Mouse (Mus musculus): ENCODE measurements around the gene Vps53. TPM values are rescaled to one million over a fixed set of nuclear protein-coding genes. Genes with fewer than 3 reads are reported as not detected.
A peak's percentile ranks its signal among the peaks of the same experiment; 100 is the strongest.

Vps53 gene
- polyA plus RNA-seq, 1 experiment from 2014 or later = 22.9 TPM

DNA sequence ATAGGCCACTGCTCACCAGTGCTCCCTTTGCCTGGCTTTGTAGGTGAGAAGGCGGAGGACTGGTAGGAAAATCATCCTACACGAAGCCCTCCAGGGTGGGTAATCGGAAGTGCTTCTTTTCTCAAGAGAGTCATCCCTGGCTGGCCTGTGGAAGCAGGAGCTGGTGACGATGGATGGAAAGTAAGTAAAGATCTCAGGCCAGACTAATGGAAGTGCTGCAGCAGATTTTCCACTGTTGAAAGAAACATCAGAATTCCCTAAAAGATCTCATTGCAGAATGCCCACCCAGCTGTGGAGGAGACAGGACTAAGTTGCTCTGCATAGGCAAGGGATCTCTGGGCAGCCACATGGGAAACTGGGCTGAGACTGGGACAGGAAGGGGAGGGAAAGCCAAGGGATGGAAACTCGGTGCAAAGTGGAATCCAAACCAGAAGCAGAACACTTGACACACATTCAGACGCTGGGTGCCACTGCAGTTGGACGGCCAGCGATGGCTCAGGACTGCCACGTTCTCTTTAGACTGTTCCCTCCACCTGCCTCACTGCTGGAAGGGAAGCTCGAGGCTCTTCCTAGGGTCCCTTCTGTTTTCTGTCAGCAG, 137.3 kb downstream of the Vps53 start:
- 64% methylated on average over 10 of the region's 10 CpGs for WGBS (ENCODE audit: insufficient replicate concordance)
- H3K4me2 ChIP-seq = no peak overlapping the region
- no peaks in the 10 kb centered on the region for H3K27me3 ChIP-seq (replicated peaks)
- no peak for ATAC-seq
- no peak overlapping the region for H3K27ac ChIP-seq
- H3K36me3 ChIP-seq = peaks cover 20% of the 10 kb centered on the region
- no peak overlapping the region for H3K9ac ChIP-seq
- no peaks in the 10 kb centered on the region for H3K9me3 ChIP-seq (replicated peaks)
- no peaks in the 10 kb centered on the region for H3K4me1 ChIP-seq
- H3K4me3 ChIP-seq = no peak overlapping the region

DNA sequence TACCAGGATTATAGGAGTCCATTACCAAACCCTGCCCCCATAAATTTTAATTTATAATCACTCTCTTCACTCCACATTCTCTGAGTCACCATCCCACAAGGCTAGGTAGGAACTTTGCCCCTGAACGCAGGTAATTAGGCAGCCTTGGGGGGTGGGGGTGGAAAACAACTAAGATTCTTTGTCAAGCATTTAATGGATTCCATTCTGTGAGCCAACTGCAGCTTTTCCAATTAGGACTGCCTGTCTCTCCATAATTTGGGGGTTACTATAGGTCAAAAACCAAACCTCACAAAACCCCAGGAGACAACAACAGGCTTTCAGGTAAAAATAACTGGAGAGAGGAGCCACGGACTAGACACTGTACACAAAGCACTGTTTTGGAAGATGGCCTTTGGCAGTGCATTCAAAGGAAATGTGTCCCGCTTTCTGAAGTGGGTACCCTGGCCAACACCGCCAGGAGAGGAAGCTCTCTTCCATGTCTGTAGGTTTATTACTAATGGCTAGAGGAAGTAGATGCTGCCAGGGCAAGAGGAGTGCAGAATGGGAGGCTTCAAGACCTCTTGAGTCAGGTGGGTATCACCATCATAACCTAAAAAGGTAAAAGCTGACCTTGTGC, 138.6 kb downstream of the Vps53 start:
- Histone ChIP-seq H3K4me2 (no peak overlapping the region), H3K9me3 (replicated peaks) (no peaks in the 10 kb centered on the region), H3K4me3 (no peak overlapping the region), H3K27me3 (replicated peaks) (no peaks in the 10 kb centered on the region), H3K9ac (no peak overlapping the region), H3K36me3 (peaks cover 12% of the 10 kb centered on the region), H3K4me1 (no peaks in the 10 kb centered on the region), H3K27ac (no peak overlapping the region)
- 72% methylated on average over 4 of the region's 4 CpGs for WGBS (ENCODE audit: insufficient replicate concordance)
- no peak for ATAC-seq

GRCm38 (mm10) chr11:76040106-76040505, 139.3 kb downstream of the Vps53 start:
- Histone ChIP-seq H3K9me3 (replicated peaks) (no peaks in the 10 kb centered on the region), H3K9ac (no peak overlapping the region), H3K27ac (no peak overlapping the region), H3K4me3 (no peak overlapping the region), H3K36me3 (peaks cover 4% of the 10 kb centered on the region; the same call in 1 of the 2 replicates), H3K4me1 (no peaks in the 10 kb centered on the region), H3K4me2 (no peak overlapping the region), H3K27me3 (replicated peaks) (no peaks in the 10 kb centered on the region)
- 50% methylated on average over 8 of the region's 8 CpGs for WGBS (ENCODE audit: insufficient replicate concordance)
- no peak for ATAC-seq

DNA sequence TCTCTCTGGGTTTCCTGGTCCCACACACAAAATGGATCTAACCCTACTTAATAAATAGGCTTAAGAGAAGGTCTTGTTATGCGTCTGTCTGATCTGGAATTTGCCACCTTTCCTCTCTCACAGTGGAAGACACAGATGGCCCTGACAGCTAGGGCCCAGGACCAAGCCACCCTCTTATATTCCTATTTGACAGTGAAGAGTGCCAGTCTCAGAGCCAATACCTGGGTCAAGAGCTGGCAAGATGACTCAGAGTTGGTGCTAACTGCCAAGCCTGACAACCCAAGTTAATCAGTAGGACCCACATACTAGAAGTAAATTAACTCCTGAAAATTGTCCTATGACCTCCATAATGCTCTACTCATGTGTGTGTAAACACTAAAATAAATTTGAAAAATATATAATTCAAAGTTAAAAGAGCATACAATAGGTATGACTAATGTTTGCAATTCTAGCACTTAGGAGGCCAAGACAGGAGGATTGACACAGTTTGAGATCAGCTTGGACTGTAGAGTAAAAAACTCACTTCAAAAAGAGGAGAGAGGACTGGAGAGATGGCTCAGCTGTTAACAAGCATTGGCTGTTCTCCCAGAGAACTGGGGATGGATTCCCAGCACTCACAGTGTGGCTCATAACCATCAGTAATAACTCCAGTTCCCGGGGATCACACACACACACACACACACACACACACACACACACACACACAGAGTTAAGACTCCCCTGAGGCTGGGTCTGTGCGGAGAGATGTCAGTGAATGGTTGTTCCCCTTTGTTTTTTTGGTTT, 140.0 kb downstream of the Vps53 start:
- no peak overlapping the region for H3K27ac ChIP-seq
- no peak overlapping the region for H3K4me3 ChIP-seq
- H3K9me3 ChIP-seq (replicated peaks) = no peaks in the 10 kb centered on the region
- no peak for ATAC-seq
- WGBS (ENCODE audit: insufficient replicate concordance) = 58% methylated on average over 3 of the region's 3 CpGs
- no peak overlapping the region for H3K9ac ChIP-seq
- H3K4me2 ChIP-seq = no peak overlapping the region
- H3K36me3 ChIP-seq = no peaks in the 10 kb centered on the region; the same call in 1 of the 2 replicates
- no peaks in the 10 kb centered on the region for H3K27me3 ChIP-seq (replicated peaks)
- H3K4me1 ChIP-seq = no peaks in the 10 kb centered on the region

DNA sequence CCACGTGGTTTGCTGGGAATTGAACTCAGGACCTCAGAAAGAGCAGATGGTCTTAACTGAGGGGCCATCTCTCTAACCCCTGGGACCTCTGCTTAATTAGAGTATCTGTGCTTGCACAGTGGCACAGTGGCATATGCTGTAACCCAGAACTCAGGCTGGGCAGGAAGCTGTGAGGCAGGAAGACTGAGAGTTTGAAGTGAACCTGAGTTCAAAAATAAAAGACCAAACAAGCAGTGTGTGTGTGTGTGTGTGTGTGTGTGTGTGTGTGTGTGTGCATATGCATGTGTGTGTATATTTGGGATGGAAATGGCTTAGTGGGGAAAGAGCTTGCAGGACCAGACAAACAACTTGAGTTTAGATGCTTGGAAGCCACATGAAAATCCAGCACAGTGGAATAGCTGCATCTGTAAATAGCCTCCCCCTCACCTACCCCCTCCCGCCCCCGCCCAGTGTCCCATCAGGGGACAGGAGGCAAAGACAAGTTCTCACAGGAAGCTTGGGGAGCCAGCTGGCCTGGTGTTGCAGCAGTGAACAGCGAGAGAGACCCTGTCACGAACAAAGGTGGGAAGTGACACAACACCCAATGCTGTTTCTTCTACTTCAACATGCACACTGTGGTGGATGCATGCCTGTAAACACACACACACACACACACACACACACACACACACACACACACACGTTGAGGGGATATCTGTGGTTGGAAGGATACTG, 141.7 kb downstream of the Vps53 start:
- Histone ChIP-seq H3K9ac (no peak overlapping the region), H3K4me1 (no peaks in the 10 kb centered on the region), H3K27ac (no peak overlapping the region), H3K4me2 (no peak overlapping the region), H3K9me3 (replicated peaks) (no peaks in the 10 kb centered on the region), H3K4me3 (no peak overlapping the region), H3K27me3 (replicated peaks) (no peaks in the 10 kb centered on the region; the same call in 1 of the 2 replicates), H3K36me3 (no peaks in the 10 kb centered on the region)
- WGBS (ENCODE audit: insufficient replicate concordance) = 23% methylated on average over 6 of the region's 6 CpGs
- no peak for ATAC-seq

DNA sequence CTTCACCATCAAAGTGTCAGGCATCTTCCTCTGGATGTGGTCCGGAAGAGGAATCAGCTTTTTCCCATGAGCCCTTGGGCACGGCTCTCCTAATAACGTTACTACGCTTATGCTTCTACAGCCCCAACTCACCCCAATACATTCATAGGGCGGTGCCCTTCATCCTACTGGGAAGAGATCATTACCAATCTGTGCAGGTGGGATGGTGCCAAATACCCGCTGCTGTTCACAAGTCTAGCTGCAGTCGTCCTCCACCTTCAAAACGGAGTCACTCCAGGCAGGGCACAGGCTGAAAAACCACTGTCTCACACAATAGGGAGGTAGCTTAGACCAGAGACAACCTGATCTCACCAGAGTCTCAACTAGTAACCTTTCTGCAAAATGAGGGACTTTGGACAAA, 144.3 kb downstream of the Vps53 start:
- Histone ChIP-seq H3K9ac (no peak overlapping the region), H3K4me2 (no peak overlapping the region), H3K27ac (no peak overlapping the region), H3K4me3 (no peak overlapping the region), H3K9me3 (replicated peaks) (no peaks in the 10 kb centered on the region), H3K36me3 (no peaks in the 10 kb centered on the region), H3K4me1 (no peaks in the 10 kb centered on the region), H3K27me3 (replicated peaks) (no peaks in the 10 kb centered on the region; the same call in 1 of the 2 replicates)
- no peak for ATAC-seq
- WGBS (ENCODE audit: insufficient replicate concordance) = 78% methylated on average over 8 of the region's 8 CpGs

GRCm38 (mm10) chr11:76033836-76034235, 145.6 kb downstream of the Vps53 start:
- Histone ChIP-seq H3K4me1 (no peaks in the 10 kb centered on the region), H3K4me2 (no peak overlapping the region), H3K9me3 (replicated peaks) (no peaks in the 10 kb centered on the region), H3K27ac (no peak overlapping the region), H3K9ac (no peak overlapping the region), H3K4me3 (no peak overlapping the region), H3K36me3 (no peaks in the 10 kb centered on the region), H3K27me3 (replicated peaks) (peaks cover 9% of the 10 kb centered on the region)
- WGBS (ENCODE audit: insufficient replicate concordance) = 52% methylated on average over 4 of the region's 4 CpGs
- no peak for ATAC-seq

GRCm38 (mm10) chr11:76033359-76033758, 146.1 kb downstream of the Vps53 start:
- 70% methylated on average over 6 of the region's 6 CpGs for WGBS (ENCODE audit: insufficient replicate concordance)
- no peaks in the 10 kb centered on the region for H3K36me3 ChIP-seq
- no peak overlapping the region for H3K27ac ChIP-seq
- no peaks in the 10 kb centered on the region for H3K9me3 ChIP-seq (replicated peaks)
- no peak for ATAC-seq
- H3K27me3 ChIP-seq (replicated peaks) = peaks cover 12% of the 10 kb centered on the region
- H3K4me1 ChIP-seq = peaks cover under 1% of the 10 kb centered on the region; the same call in 1 of the 2 replicates
- no peak overlapping the region for H3K4me3 ChIP-seq
- no peak overlapping the region for H3K9ac ChIP-seq
- H3K4me2 ChIP-seq = no peak overlapping the region

DNA sequence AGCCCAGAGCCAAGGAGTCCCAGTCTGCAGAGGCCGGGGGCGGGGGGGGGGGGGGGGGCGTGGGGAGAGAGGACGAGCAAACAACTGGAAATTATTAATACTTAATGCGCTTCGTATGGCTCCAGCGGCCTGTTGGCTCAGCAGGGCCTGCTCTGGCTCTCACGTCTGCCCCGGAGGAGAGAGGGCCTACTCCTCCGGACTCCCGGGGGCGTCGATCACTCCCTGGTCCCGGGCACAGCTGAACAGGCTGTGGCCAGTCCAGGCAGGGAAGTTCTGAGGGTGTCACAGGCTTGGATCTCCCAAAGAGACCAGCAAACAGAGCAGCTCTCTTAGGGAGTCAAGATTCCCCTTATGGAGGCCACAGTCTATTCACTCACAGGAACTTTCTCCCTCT, 151.4 kb downstream of the Vps53 start:
- Histone ChIP-seq H3K4me2 (peak overlapping the region; percentile 98), H3K36me3 (no peaks in the 10 kb centered on the region), H3K4me1 (peaks cover 22% of the 10 kb centered on the region), H3K4me3 (peak overlapping the region; percentile 67), H3K9ac (peak overlapping the region; percentile 70), H3K27ac (no peak overlapping the region), H3K9me3 (replicated peaks) (no peaks in the 10 kb centered on the region), H3K27me3 (replicated peaks) (peaks cover 62% of the 10 kb centered on the region)
- WGBS (ENCODE audit: insufficient replicate concordance) = 9% methylated on average over 13 of the region's 14 CpGs
- ATAC-seq = peak; percentile 33

GRCm38 (mm10) chr11:76027139-76028071, 152.0 kb downstream of the Vps53 start, which contains the start of gene Rflnb:
TSS of gene Rflnb (minus strand) at chr11:76027782.
- no peaks in the 10 kb centered on the region for H3K9me3 ChIP-seq (replicated peaks)
- peak within 1 kb of the TSS; percentile 70 for H3K9ac ChIP-seq
- H3K27me3 ChIP-seq (replicated peaks) = peaks cover 62% of the 10 kb centered on the region
- peaks cover 22% of the 10 kb centered on the region for H3K4me1 ChIP-seq
- no peak within 1 kb of the TSS for H3K27ac ChIP-seq
- H3K4me2 ChIP-seq = peak within 1 kb of the TSS; percentile 98
- ATAC-seq = peak; percentile 85
- no peaks in the 10 kb centered on the region for H3K36me3 ChIP-seq
- peak within 1 kb of the TSS; percentile 67 for H3K4me3 ChIP-seq
- under 1% methylated on average over 84 of the region's 112 CpGs for WGBS (ENCODE audit: insufficient replicate concordance)

DNA sequence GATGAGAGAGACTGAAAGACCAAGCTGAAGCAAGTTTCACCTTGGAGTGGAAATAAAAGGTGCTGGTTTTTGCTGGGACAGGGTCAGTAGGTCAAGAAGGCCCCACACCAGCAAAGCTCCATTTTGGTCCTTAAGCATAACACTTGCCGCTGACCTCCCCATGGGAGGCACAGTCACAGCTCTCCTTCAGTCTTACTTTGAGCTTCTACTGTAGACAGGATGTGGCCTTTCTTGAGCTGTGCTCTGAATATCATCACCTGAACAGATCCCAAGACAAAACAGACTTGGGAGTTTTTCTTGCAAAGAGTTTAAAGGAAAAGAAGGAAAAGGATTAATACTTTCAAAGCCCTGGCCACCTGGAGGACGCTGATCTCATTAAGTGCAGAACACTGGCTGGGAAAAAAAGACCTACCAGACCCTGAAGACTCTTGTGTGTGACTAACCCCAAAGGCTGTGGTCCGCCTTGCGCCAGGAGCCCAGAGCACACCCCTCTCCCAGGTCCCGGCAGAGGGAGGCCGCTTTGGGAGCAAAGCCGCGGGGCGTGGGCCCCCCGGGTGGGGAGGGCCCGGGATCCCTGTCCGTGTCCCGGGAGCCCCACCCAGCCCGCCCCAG, 152.8 kb downstream of the Vps53 start:
- WGBS (ENCODE audit: insufficient replicate concordance) = 20% methylated on average over 14 of the region's 14 CpGs
- Histone ChIP-seq H3K36me3 (no peaks in the 10 kb centered on the region), H3K4me1 (peaks cover 22% of the 10 kb centered on the region), H3K27me3 (replicated peaks) (peaks cover 62% of the 10 kb centered on the region), H3K9me3 (replicated peaks) (no peaks in the 10 kb centered on the region), H3K4me3 (peak overlapping the region; percentile 67), H3K27ac (no peak overlapping the region), H3K9ac (peak overlapping the region; percentile 70), H3K4me2 (peak overlapping the region; percentile 98)
- no peak for ATAC-seq
